Mouse (Mus musculus) B cell, adult 2 months (primary cell): Measurements from ENCODE around the gene Cpeb2.

Source experiments
- DNase-seq, 2 experiments: peaks; one replicate each; pipeline ENCODE4 v3.0.0; 2022

Gene Cpeb2

DNA sequence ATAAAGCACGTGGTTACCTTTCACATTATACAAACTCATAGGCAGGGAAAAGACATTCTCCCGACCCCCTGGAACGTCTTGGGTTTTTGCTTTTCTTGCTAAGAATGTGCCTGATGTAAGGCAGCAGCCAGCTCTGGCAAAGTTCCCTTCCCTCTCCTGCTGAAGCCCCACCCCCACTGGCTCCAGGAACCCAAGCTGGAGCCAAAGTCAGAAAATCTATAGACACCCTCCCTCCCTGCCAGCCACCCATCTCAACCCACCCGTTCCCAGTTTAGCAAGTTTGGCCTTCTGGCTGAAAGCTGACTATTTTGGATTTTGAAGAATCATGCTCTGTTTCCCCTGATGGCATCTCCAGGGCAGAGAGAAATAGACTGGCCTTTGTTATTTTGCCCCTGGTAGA, 95.6 kb downstream of the Cpeb2 start:
- DNase-seq, result no peak

DNA sequence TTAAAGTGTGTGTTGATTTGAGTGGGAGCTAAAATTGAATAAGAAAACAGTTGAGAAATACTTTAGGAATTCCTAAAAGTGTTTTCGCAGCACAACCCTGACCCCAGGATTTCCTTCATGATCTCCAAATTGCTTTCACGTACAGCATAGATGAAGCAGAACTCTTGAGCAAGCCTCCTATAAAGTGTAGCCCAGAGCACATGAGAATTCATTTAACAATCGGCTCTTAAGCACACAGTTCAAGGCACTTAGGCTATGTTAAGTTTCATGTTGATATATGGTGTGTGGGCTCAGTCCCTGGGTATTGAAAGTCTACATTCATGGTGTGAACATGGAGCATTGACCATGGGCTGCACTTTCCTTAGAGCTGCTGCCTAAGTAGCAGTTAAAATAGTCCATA, 97.3 kb downstream of the Cpeb2 start:
- DNase-seq, result no peak

- no peak for DNase-seq
Measured at GRCm38 (mm10) chr5:43334469-43334868, 101.5 kb downstream of the Cpeb2 start.

- DNase-seq, result no peak
Measured at GRCm38 (mm10) chr5:43337212-43337611, 104.2 kb downstream of the Cpeb2 start.

DNA sequence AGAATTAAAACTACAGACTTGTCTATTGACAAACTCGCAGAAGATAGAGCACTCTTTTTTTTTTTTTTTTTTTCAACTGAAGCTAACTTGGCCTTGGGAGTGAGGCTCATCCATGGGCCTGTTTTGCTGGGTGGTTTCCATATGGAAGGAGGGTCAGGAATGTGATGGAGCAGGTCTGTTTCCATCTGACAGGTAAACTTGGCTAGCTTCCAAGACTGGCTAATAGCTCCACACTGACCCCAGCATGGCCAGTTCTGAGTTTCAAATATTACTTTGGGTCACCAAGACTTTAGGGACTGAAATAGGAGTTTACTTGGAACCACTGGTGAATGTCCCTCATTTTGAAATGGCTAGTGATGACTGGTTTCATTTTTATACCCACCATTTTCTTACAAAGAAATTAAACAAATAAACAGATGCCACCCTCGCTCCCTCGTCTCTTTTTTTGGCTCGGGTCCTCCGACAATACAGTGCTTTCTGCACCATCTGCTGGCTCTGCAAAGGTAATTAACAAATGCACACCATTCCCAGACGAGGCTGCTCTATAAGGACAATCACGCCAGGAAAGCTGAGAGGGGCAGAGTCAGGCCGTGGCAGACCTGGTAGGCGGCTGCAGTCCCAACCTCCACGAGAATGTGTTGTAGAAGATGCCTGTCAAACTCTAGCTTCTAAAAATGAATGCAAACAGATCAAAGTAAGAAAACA, 106.0 kb downstream of the Cpeb2 start:
- DNase-seq, result no peak
